Mouse (Mus musculus): ENCODE measurements around the gene Sdc1. TPM values are rescaled to one million over a fixed set of nuclear protein-coding genes. Genes with fewer than 3 reads are reported as not detected.

The Sdc1 gene
- polyA plus RNA-seq (2012; rRNA removed), result 205 and 246 TPM in 2 replicates

GRCm38 (mm10) chr12:8770946-8771843 lies at the start of gene Sdc1:
Gene Sdc1 (plus strand): TSS chr12:8771323.

Other genes starting within 250 kb of the Sdc1 start
- gene Slc7a15, start 172.3 kb upstream of the Sdc1 start, polyA plus RNA-seq (2012; rRNA removed), result 0.14 TPM in 1 of 2 replicates, not detected in the other
- gene Pum2, start 97.2 kb upstream of the Sdc1 start, polyA plus RNA-seq (2012; rRNA removed), result 32.8 and 35.0 TPM in 2 replicates
- gene Laptm4a, start 150.3 kb downstream of the Sdc1 start, polyA plus RNA-seq (2012; rRNA removed), result 133 and 181 TPM in 2 replicates
- gene Matn3, start 176.6 kb downstream of the Sdc1 start, polyA plus RNA-seq (2012; rRNA removed), result not detected in 2 replicates
- gene Wdr35, start 202.6 kb downstream of the Sdc1 start, polyA plus RNA-seq (2012; rRNA removed), result 0.51 and 0.64 TPM in 2 replicates

All from colon, adult 2 months (tissue).